Mouse (Mus musculus) erythroblast, embryonic 14.5 days (primary cell): ENCODE measurements around the gene Fam166a. TPM values are rescaled to one million over a fixed set of nuclear protein-coding genes. Genes with fewer than 3 reads are reported as not detected.
"Not testable (repeated sequence)": the region's sequence is repeated elsewhere in the genome, so short reads cannot be mapped to it uniquely, and the experiment has no call there.

Experiments used
- H3K27me3 ChIP-seq: 2 replicates; pipeline ENCODE4 v1.6.1; 2012; ENCODE audit warnings: inconsistent platforms; ENCODE audit not compliant: control insufficient read depth
- H3K36me3 ChIP-seq: 2 replicates; pipeline ENCODE4 v1.6.1; 2012; ENCODE audit warnings: mild to moderate bottlenecking, inconsistent platforms; ENCODE audit not compliant: control insufficient read depth
- H3K4me1 ChIP-seq: 2 replicates; pipeline ENCODE4 v1.6.1; 2012; ENCODE audit warnings: inconsistent platforms; ENCODE audit not compliant: control insufficient read depth
- H3K4me3 ChIP-seq: replicated peaks from 2 replicates; pipeline ENCODE3; 2012; ENCODE audit warnings: moderate library complexity, mild to moderate bottlenecking, inconsistent platforms
- H3K9me3 ChIP-seq: 2 replicates; pipeline ENCODE4 v1.6.1; 2012; ENCODE audit warnings: low read length, inconsistent platforms, mixed read lengths; ENCODE audit not compliant: control insufficient read depth
- GATA1 ChIP-seq: IDR thresholded peaks from 2 replicates; pipeline ENCODE4 v1.6.1; 2012; ENCODE audit warnings: low read length, inconsistent platforms, mixed read lengths
- TAL1 ChIP-seq: IDR thresholded peaks from 3 replicates; pipeline ENCODE4 v1.6.1; 2012; ENCODE audit warnings: low read length, inconsistent platforms, mixed read lengths
- polyA plus RNA-seq: library from polyadenylated mRNA; stranded (reverse); fragments of >175 nt; gene quantifications from 2 replicates; pipeline ENCODE4 v1.2.3, GENCODE M21; 2012

Fam166a gene
- polyA plus RNA-seq, 1 experiment = not detected

DNA sequence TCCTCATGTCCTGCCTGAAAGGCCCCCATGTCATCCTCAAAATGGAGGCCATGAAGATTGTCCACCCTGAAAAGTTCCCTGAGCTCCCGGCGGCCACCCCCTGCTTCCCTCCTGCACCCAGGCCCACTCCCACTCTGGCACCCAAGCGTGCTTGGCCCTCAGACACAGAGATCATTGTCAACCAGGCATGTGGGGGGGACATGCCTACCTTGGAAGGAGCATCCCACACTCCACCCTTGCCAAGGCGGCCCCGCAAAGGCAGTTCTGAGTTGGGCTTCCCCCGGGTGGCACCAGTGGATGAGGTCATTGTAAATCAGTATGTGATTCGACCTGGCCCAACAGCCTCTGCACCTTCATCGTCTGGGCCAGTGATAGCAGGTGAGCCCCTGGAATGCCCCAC, 24.8 kb downstream of the Fam166a start:
- TF ChIP-seq TAL1 (no peak), GATA1 (no peak)
- no peaks in the 10 kb centered on the region for H3K9me3 ChIP-seq
- no peak overlapping the region for H3K4me3 ChIP-seq
- peaks cover 34% of the 10 kb centered on the region for H3K27me3 ChIP-seq
- H3K4me1 ChIP-seq = peaks cover 41% of the 10 kb centered on the region
- peaks cover 36% of the 10 kb centered on the region for H3K36me3 ChIP-seq

DNA sequence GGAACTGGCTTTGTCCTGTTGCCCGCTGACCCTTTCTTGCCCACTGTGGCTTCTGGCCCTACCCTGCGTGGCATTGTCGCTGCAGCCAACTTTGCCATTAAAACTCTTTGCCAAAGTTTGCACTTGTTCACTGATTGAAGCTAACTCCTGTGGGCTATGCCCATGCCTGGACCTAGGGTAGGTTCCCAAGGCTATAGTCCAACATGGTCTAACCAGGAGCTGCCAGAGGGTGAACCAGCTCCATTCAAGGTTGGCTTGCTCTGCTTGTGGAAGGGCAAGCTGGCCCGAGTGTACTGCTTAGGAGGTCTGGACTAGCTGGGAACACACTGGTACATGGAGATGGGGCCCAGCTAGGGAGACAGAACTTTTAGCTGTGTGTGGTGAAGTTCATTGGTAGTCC, 25.6 kb downstream of the Fam166a start:
- peaks cover 36% of the 10 kb centered on the region for H3K4me1 ChIP-seq
- H3K36me3 ChIP-seq = peaks cover 44% of the 10 kb centered on the region

DNA sequence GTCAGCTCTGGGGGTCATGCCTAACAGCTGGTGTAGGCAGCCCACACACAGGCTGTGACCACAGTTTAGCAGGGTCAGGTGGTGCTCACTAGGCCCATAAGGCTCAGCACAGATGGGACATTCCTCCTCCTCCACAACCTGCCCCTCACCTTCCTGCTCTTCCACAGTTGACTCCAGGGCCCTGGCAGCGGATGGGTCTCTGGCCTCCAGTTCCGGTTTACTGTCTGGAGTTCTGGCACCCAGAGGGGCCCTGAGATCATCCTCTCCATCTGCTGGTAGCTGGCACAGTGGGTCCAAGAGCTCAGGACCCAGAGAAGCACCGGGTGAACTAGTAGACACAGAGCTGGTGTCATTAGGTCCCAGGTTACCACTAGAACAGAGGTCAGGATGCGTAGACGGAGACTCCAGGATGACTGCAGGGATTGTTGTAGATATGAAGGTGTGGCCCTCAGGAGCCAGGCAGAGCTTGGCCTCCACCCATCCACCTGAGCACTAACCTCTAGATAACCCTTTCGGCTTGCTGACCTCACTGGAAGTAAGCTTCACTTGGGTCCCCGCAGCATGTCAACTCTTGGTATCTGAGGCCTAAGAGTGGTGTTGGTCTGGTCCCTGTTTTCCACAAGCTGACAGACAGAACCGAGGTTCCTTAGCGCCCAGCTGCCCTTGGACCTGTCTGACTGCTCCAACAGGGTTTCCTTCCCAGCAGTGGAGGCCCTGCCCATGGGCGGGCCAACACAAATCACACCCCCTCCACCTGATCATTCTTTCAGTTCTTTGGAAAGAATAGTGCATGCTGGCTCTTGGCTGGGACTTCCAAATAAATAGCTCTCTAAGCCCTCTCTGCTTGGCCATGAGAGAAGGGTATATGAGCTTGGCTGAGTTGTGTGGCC, 27.9 kb downstream of the Fam166a start, which contains the start of gene AL732309.1:
AL732309.1 (minus strand) TSS at position 681 of the 890 bp plus-strand sequence.
- TF ChIP-seq GATA1 (no peak), TAL1 (no peak)
- Histone ChIP-seq H3K4me1 (peaks cover 15% of the 10 kb centered on the region), H3K4me3 (no peak within 1 kb of the TSS), H3K36me3 (peaks cover 67% of the 10 kb centered on the region), H3K9me3 (no peaks in the 10 kb centered on the region), H3K27me3 (peaks cover 26% of the 10 kb centered on the region)

More for the DNA sequence above, 25.6 kb downstream of the Fam166a start:
- no peaks in the 10 kb centered on the region for H3K9me3 ChIP-seq
- peaks cover 34% of the 10 kb centered on the region for H3K27me3 ChIP-seq
- TF ChIP-seq TAL1 (no peak), GATA1 (no peak)
- no peak overlapping the region for H3K4me3 ChIP-seq

DNA sequence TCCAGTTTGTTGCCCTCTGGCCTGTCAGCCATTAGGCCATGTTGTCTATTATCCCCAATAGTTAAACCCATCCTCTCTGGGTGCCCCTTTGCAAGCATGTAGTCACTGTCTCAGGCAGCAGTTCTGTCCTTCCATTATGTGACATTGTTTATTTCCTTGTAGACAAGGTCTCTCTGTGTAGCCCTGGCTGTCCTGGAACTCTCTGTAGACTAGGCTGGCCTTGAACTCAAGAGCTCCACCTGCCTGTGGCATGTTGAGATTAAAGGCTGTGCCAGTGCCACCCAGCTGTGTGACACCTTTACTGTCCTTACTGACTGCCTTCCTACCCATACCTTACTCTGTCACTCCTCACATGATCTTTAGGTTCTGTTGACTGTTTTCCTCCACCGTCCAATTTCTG, 33.8 kb downstream of the Fam166a start:
- peaks cover 63% of the 10 kb centered on the region for H3K36me3 ChIP-seq
- no peak overlapping the region for H3K4me3 ChIP-seq
- no peaks in the 10 kb centered on the region for H3K9me3 ChIP-seq
- no peaks in the 10 kb centered on the region for H3K27me3 ChIP-seq
- TF ChIP-seq TAL1 (no peak), GATA1 (no peak)
- peaks cover 31% of the 10 kb centered on the region for H3K4me1 ChIP-seq

DNA sequence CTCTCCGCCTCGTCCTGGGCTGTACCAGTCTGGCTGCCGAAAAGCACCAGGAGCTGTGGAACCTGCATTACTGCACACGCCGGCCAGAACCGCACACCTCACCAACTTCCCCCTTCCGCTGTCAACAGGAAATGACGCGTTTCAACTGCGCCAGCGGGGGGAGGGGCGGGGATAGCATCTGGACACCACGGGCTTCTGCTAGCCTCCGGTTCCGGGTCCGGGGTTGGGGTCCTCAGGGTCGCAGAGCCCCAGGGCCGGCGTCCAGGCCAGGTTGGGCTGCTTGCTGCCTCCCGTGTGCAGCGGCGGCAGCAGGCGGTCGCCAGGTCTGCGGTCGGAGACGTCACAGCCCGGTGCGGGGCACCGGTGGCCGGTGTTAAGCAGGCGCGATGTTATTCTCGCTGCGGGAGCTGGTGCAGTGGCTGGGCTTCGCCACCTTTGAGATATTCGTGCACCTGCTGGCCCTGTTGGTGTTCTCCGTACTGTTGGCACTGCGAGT, 36.8 kb downstream of the Fam166a start, which contains the start of gene Tmem203:
Tmem203 (plus strand) TSS at position 156 of the 496 bp plus-strand sequence.
- no peaks in the 10 kb centered on the region for H3K9me3 ChIP-seq
- H3K27me3 ChIP-seq = no peaks in the 10 kb centered on the region
- peaks cover 32% of the 10 kb centered on the region for H3K4me1 ChIP-seq
- peaks cover 33% of the 10 kb centered on the region for H3K36me3 ChIP-seq
- TF ChIP-seq TAL1 = no peak
- no peak for TF ChIP-seq GATA1
- H3K4me3 ChIP-seq = peak within 1 kb of the TSS; percentile 85

DNA sequence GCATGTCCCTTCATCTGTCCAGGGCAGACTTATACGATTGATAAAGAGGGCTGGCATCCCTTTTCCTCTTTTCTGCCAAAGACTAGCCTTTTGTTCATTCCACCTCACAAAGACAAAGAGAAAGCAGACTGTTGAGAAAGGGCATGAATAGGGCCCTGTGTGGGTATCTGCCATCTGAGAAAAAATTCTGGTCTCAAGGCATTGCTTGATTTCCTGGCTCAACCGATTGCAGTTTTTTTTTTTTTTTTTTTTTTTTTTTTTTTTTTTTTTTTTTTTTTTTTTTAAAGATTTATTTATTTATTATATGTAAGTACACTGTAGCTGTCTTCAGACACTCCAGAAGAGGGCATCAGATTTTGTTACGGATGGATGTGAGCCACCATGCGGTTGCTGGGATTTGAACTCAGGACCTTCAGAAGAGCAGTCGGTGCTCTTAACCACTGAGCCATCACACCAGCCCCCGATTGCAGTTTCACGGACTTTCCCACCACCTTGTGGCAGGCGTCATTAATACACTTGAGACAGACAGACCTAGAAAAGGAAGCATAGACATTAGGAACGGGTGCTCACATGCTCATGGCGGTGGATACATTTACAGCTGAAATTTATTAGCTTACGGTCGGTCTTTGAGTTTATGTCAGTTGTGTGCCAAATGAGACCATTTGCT, 38.0 kb downstream of the Fam166a start:
- Histone ChIP-seq H3K4me1 (peaks cover 36% of the 10 kb centered on the region), H3K36me3 (peaks cover 21% of the 10 kb centered on the region), H3K4me3 (peak overlapping the region; percentile 85)
- H3K9me3 ChIP-seq, H3K27me3 ChIP-seq: not testable (repeated sequence)

DNA sequence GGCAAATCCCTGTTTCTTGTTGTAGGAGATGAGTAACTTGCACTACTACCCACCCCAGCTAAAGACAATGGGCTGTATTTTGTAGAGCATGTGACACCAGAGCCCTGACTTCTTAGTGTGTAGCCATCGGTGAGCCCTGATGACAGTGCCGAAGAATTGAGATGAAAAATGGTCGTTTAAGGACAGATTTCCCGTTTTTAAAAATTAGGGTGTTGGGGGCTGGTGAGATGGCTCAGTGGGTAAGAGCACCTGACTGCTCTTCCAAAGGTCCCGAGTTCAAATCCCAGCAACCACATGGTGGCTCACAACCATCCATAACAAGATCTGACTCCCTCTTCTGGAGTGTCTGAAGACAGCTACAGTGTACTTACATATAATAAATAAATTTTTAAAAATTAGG, 38.7 kb downstream of the Fam166a start:
- not testable (repeated sequence) for H3K27me3 ChIP-seq, H3K4me3 ChIP-seq, H3K9me3 ChIP-seq
- peaks cover 43% of the 10 kb centered on the region for H3K4me1 ChIP-seq
- H3K36me3 ChIP-seq = peaks cover 14% of the 10 kb centered on the region

DNA sequence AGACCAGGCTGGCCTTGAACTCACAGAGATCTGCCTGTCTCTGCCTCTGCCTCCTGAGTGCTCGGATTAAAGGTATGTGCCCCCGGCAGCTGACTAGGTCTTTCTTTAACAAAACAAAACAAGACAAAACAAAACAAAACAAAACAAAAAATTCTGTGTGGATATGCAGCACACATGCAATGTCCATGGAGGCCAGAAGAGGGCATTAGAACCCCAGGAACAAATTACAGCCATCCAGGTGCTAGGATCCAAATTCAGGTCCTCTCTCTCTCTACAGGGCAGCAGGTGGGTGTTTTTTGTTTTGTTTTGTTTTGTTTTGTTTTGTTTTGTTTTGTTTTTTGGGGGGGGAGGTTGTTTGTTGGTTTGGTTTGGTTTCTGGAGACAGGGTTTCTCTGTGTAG, 40.3 kb downstream of the Fam166a start:
- Histone ChIP-seq H3K4me3 (no peak overlapping the region), H3K9me3 (no peaks in the 10 kb centered on the region), H3K4me1 (peaks cover 53% of the 10 kb centered on the region), H3K36me3 (no peaks in the 10 kb centered on the region), H3K27me3 (no peaks in the 10 kb centered on the region)
- TF ChIP-seq TAL1 = no peak
- no peak for TF ChIP-seq GATA1

DNA sequence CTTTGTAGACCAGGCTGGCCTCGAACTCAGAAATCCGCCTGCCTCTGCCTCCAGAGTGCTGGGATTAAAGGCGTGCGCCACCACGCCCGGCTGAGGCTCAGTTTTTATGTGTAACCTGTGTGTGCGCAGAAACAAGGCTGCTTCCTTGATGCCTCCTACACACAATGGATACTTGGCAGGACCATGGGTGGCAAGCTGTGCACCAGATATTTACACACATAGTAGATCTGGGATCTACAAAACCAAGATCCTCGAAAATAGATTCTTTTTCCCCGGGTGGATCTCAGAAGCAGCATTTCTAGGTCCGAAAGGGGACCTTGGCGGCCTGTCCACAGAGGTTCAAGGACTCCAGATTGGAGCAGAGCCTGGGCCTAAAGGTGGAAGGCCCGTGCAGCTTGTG, 43.3 kb downstream of the Fam166a start:
- TF ChIP-seq TAL1 (no peak), GATA1 (no peak)
- Histone ChIP-seq H3K4me1 (peaks cover 60% of the 10 kb centered on the region), H3K4me3 (peak overlapping the region; percentile 90), H3K36me3 (peaks cover 2% of the 10 kb centered on the region), H3K27me3 (no peaks in the 10 kb centered on the region), H3K9me3 (no peaks in the 10 kb centered on the region)
